Mouse (Mus musculus): Measurements from ENCODE around the gene Fopnl.

The Fopnl gene

GRCm38 (mm10) chr16:14316884-14317876, at the start of gene Fopnl:
Fopnl (minus strand) TSS chr16:14317405.
- peak; percentile 97 to 98 for DNase-seq

DNA sequence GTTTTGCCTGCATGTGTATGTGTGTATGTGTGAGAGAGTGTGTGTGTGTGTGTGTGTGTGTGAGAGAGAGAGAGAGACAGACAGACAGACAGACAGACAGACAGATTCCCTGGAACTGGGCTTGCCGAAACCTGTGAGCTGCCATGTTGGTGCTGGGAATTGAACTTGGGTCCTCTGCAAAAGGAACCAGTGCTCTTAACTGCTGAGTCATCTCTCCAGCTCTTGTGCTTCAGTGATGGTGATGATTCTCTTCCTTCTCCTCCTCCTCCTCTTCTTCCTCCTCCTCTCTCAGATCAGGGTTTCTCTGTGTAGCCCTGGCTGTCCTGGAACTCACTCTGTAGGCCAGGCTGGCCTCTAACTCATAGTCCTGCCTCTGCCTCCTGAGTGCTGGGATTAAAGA, 48.8 kb upstream of the Fopnl start:
- DNase-seq: no peak

DNA sequence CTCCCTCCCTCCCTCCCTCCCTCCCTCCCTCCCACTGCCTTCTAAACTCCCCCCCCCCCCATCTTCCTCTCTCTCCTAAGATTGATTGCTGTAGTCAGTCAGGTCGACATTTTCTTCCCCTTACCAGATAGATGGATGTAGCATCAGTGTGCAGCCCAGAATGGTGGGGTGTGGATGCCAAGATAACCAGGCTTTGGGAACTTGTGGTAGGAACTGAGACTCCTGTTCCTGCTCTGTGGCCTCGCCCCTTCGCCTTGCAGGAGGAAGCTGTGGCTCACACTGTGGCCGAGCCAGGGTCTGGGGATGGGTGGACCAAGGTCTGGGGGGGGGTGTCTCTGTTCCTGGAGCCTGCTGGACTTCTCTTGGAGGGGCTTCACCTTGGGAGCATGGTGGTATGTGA, 48.3 kb upstream of the Fopnl start:
- DNase-seq: no peak

DNA sequence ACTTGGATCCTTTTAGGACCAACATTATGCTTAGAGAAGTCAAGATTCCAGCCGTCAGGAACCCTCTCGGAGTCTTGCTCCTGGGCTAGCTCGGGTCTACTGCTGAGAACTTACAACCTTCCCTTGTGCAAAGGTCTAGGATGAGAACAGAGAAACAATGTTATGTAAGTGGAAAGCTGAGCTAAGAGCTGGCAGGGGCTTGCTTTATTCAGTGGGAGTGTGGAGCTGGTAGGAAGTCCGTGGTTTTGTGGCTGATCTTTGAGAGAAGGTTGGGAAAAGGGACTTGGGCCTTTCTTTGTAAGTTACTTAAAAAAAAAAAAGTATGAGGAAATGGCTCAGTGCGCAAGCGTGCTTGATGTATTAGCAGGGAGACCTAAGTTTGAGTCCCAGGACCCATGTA, 46.9 kb upstream of the Fopnl start:
- DNase-seq: no peak

DNA sequence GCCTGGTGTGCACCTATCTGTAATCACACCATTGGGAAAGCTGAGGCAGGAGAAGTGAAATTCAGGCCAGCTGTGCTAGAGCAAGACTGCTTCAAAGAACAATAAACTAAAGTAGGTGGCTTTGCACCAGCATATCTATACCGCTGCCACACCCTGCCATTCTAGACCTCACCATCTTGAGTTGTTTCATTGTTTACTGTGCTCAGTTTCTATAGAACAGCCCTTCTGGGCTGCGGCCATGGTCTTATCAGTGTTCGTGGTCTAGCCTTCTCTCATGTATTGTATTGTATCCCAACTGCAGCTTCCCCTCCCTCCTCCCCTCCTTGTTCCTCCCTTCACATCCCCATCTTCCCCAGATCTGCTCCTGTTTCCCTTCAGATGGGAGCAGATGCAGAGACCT, 46.3 kb upstream of the Fopnl start:
- DNase-seq: no peak

- DNase-seq: no peak
Observed at GRCm38 (mm10) chr16:14362099-14362820, 45.1 kb upstream of the Fopnl start.

DNA sequence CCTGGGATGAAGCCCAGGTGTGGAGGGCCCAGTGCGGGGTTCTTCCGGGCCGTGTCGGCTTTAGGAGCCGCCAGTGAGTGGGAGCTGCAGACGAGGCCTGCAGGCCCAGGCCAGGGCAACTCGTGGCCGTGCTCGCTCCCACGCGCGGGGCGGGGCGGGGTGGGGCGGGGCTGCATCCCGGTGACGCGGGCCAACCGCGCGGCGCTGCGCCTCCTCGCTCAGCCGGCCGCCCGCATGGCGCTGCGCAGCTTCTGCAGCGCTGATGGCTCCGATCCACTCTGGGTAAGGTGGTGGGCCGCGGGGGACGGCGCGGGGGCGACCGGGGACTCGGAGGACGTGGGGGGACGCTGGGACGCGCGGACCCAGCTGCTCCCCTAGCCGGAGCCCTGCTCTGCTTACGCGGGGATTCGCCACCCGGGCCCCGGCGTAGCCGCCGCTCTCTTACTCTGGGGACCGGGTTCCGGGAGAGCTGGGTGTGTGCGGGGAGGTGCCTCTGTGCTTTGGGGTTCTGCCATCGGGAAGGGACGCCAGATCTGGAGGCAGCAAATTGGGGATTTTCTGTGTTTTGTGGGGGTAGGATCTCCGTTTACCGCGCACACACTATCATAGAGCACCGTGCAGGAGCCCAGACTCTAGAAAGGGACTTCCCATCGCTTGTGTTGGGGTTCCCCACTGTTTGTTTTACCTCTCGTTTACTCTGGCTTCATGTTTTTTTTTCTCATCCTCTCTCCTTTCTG, 44.3 kb upstream of the Fopnl start, which contains the start of gene Abcc1:
TSS of gene Abcc1 (plus strand) at position 197 of the 737 bp plus-strand sequence.
- DNase-seq: peak in 1 of 2 experiments; percentile 44

DNA sequence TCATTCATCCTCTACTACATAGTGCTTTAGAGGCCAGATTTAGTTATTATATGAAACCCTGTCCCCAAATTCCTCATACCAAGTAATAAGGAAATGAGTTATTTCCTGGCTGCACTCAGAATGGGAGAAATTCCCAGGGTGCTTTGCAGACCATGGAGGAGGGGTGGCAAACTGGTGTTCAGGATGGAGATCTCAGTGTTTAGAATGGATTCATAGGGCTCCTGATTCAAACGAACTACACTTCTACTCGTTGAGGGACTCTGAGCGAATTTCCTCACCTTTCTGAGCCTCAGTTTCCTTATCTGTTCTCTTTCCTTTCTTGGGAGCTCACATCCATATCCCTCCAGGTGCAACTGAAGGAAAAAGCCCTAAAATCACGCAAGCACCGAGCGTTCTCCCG, 43.7 kb upstream of the Fopnl start:
- no peak for DNase-seq

DNA sequence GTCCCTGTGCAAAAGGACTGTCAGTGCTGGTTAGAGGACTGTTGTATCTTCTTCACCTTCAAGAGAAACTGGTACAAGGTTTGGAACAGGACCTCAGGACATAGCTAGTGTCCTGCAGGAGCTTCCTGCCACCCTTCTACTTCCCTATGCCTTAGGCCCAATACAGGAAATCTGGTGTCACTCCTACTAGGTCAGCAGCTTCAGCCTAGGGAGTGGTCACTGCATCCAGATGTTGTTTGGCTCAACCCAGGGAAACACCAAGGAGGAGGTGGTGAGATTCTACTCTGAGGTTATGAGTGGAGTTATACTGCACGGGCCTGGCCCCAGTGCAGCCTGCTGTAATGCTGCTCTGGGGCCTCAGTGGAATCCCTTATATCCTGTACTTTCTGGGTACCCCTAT, 41.3 kb upstream of the Fopnl start:
- no peak for DNase-seq

DNA sequence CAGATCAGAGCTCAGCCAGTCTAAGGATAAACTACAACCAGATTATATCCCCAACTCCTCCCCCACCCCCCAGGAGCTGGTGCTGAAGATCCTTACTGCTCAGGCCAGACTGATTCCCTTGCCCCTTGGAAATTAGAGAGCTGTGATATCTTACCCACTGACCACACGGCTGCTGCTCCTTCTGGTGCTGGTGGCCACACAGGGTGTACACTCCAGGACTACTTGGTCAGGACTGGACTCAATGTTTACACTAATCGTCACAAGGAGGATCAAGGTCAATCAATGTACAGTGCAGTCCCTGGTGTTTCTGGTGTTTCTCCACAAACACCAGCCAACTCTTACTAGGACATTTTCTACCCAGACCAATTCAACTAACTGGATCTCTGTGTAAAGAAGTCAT, 40.7 kb upstream of the Fopnl start:
- DNase-seq: no peak

DNA sequence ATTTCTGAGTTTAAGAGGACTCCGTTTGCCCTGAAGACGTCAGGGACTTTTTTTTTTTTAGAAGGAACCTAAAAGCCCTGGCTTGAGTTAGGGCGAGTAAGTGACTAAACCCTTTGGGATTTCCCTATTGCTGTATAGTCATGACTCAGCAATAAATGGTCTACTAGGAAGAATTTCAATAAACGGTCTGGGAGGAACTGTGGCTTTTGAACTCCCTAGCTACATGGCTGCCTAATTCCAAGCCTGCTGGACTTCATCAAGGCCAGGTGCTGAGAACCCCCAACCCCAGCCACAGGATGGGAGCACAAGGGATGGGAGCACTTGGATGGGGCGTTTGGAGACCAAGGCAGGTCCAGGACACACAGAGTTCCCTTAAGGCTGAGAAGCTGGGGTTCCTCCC, 35.5 kb upstream of the Fopnl start:
- no peak for DNase-seq

- DNase-seq: no peak
Observed at GRCm38 (mm10) chr16:14352234-14352633, 35.0 kb upstream of the Fopnl start.

GRCm38 (mm10) chr16:14351571-14351970, 34.4 kb upstream of the Fopnl start:
- no peak for DNase-seq

- DNase-seq: no peak
Observed at GRCm38 (mm10) chr16:14344967-14345366, 27.8 kb upstream of the Fopnl start.

DNA sequence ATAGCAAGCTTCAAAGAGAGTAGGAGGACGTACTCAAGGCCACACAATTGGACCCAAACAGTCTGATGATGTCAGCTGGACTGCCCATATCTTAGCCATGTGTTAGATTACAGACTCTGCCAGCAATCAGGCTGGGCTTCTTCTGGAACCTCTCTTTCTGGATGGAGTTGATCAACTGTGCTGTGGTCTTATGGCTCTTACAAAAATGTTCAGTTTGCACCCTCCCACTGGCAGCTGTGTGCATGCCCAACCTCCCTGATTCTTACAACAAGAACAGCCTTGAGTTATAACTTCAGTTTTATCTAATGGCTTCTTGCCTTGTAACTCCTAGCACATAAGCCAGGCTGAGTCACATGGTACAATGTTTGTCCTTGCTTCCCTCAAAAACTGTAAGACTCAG, 11.0 kb upstream of the Fopnl start:
- no peak for DNase-seq

DNA sequence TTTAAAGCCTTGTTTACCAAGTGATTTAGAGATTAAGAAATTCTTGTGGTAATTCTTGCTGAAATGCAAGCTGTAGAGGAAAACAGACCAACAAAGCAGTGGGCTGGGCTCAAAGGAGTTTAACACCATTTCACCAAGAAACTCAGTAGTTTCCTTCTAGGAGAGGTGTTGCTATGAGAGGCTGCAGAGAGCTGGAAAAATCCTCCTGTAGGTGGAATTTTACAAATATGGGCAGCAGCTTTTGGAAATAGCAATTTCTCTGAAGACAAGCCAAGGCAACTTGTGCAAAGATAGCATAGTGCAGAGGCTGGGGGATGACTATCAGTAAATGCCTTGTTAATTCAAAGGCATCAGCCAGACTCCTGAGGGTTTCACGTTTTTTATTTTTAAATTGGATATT, 3.3 kb upstream of the Fopnl start:
- DNase-seq: no peak

DNA sequence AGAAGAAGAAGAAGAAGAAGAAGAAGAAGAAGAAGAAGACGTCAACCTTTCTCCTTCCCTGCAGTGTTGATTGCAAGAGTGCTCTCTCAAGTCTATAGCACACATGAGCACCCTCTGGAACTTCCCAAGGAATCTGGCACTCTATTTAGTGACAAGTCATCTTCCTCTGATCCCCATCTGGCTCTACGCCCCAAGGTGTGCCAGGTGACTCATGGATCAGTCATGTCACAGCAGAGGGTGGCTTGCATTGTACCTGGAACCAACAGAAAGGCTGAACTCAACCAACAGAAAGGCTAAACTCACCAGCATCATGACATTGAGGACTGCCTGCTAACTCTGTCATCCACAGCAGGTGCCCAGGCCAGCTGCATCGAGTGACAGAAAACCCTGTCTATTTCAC, 2.5 kb upstream of the Fopnl start:
- DNase-seq: no peak

- DNase-seq: no peak
Observed at GRCm38 (mm10) chr16:14312914-14313313, 4.3 kb downstream of the Fopnl start.

- DNase-seq: peak in 1 of 2 experiments; percentile 21
Observed at GRCm38 (mm10) chr16:14311371-14311770, 5.8 kb downstream of the Fopnl start.

DNA sequence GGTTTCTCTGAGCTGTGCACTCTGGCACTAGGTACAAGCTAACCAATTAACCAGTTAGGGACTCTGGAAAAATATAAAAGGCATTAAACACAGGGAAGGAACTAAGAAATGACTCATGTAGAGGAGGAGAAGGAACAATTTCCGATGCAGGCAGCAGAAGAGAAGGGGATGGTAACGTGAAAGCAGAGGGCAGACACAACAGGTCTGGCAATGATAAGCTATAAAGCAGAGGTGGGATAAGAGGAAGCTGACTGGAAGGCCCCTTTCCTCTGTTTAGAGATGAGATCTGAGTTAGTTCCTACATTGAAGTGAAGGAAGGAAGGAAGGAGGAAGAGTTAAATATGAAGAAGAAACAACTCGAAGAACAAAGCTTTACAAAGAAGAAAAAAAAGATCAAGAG, 7.4 kb downstream of the Fopnl start:
- no peak for DNase-seq

DNA sequence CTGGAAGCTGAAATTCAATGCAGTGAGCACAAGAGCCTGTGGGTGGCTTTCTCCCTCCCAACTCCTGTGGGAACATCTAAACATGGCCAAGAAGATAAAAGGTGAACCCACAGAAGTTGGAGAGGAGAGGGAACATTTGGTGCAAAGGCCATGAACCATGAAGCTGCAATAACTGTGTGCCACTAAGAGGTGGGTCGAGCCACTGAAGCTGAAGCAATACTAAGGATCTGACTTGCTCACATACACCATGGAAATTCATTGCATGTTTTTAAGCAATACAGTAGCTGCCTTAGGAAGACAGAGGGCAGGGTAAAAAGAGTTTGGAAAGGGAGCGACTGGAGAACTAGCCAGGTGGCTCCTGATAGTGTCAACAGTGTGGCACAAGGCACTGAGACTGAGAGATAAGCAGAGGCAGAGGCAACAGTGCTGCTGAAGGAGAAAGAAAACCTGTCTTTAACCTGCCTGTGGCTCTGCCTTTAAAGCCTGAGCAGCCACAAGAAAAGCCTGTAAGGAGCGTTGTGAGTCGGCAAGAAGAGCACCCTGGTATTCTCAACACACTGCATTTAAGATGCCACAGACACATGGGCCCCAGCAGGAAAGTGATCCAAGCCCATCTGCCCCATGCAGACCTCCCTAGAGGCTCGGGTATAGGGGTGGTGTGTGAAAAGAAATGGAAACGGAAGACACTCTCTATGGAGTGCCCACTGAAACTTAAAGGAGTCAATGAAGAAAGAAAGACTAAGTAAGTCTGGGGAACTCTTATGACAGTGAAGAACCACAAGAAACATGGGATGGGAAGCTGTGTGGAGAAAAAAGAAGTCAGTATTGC, 8.7 kb downstream of the Fopnl start:
- no peak for DNase-seq

DNA sequence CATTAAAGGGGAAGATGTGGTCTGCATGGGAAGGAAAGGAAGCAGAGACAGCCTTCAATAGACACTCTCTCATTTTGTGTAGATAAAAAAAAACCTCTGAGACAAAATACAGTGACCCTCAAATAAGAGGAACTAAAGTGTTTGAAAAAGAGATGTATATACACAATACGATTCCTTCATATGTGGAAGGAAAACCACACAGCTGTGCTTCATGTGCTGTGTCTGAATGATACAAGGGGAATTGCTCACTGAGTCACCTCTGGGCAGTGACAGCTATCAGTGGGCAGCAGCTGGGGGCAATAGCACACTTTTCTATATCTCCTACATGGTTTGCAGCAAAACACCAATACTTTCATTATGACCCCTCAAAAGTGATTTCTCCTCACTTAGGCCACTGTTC, 9.8 kb downstream of the Fopnl start:
- no peak for DNase-seq
